Mouse (Mus musculus): Measurements from ENCODE around the gene Rnaseh2c.

Gene Rnaseh2c

GRCm38 (mm10) chr19:5572331-5573125, 29.1 kb upstream of the Rnaseh2c start:
- DNase-seq (ENCODE audit: low spot score in 2 of 2) = no peak

GRCm38 (mm10) chr19:5575336-5575735, 26.3 kb upstream of the Rnaseh2c start:
- DNase-seq (ENCODE audit: low spot score in 2 of 2) = no peak

- DNase-seq (ENCODE audit: low spot score in 2 of 2) = no peak
Observed at GRCm38 (mm10) chr19:5579971-5580370, 21.7 kb upstream of the Rnaseh2c start.

- no peak for DNase-seq (ENCODE audit: low spot score in 2 of 2)
Observed at GRCm38 (mm10) chr19:5580776-5581175, 20.9 kb upstream of the Rnaseh2c start.

- no peak for DNase-seq (ENCODE audit: low spot score in 2 of 2)
Observed at GRCm38 (mm10) chr19:5581995-5582394, 19.7 kb upstream of the Rnaseh2c start.

GRCm38 (mm10) chr19:5589159-5589558, 12.5 kb upstream of the Rnaseh2c start:
- DNase-seq (ENCODE audit: low spot score in 2 of 2) = no peak

- DNase-seq (ENCODE audit: low spot score in 2 of 2) = no peak
Observed at GRCm38 (mm10) chr19:5591888-5592287, 9.8 kb upstream of the Rnaseh2c start.

- no peak for DNase-seq (ENCODE audit: low spot score in 2 of 2)
Observed at GRCm38 (mm10) chr19:5599224-5599623, 2.4 kb upstream of the Rnaseh2c start.

GRCm38 (mm10) chr19:5603664-5604063, 2.0 kb downstream of the Rnaseh2c start:
- DNase-seq (ENCODE audit: low spot score in 2 of 2) = no peak

GRCm38 (mm10) chr19:5605126-5605525, 3.5 kb downstream of the Rnaseh2c start:
- no peak for DNase-seq (ENCODE audit: low spot score in 2 of 2)

- no peak for DNase-seq (ENCODE audit: low spot score in 2 of 2)
Observed at GRCm38 (mm10) chr19:5606196-5606595, 4.5 kb downstream of the Rnaseh2c start.

GRCm38 (mm10) chr19:5607705-5608410, 6.2 kb downstream of the Rnaseh2c start:
- no peak for DNase-seq (ENCODE audit: low spot score in 2 of 2)

- DNase-seq (ENCODE audit: low spot score in 2 of 2) = no peak
Observed at GRCm38 (mm10) chr19:5608707-5609106, 7.0 kb downstream of the Rnaseh2c start.

- DNase-seq (ENCODE audit: low spot score in 2 of 2) = no peak
Observed at GRCm38 (mm10) chr19:5609171-5609546, 7.5 kb downstream of the Rnaseh2c start.

GRCm38 (mm10) chr19:5609547-5610404, 8.1 kb downstream of the Rnaseh2c start, which contains the start of gene Kat5:
Gene Kat5, minus strand, starts transcription at chr19:5610237.
- peak; percentile 85 to 91 for DNase-seq (ENCODE audit: low spot score in 2 of 2)

- DNase-seq (ENCODE audit: low spot score in 2 of 2) = no peak
Observed at GRCm38 (mm10) chr19:5611973-5612372, 10.3 kb downstream of the Rnaseh2c start.

- DNase-seq (ENCODE audit: low spot score in 2 of 2) = no peak
Observed at GRCm38 (mm10) chr19:5612762-5613411, 11.2 kb downstream of the Rnaseh2c start.

- DNase-seq (ENCODE audit: low spot score in 2 of 2) = no peak
Observed at GRCm38 (mm10) chr19:5614953-5615352, 13.3 kb downstream of the Rnaseh2c start.

- no peak for DNase-seq (ENCODE audit: low spot score in 2 of 2)
Observed at GRCm38 (mm10) chr19:5620007-5620406, 18.3 kb downstream of the Rnaseh2c start.

- no peak for DNase-seq (ENCODE audit: low spot score in 2 of 2)
Observed at GRCm38 (mm10) chr19:5621884-5622283, 20.2 kb downstream of the Rnaseh2c start.

GRCm38 (mm10) chr19:5625311-5625710, 23.6 kb downstream of the Rnaseh2c start:
- no peak for DNase-seq (ENCODE audit: low spot score in 2 of 2)

GRCm38 (mm10) chr19:5629907-5630306, 28.2 kb downstream of the Rnaseh2c start:
- DNase-seq (ENCODE audit: low spot score in 2 of 2) = no peak
